Mouse (Mus musculus) C2C12 (cell line): ENCODE measurements at regions not wholly inside any gene's neighbourhood (a gene's known extent, or its start where the extent isn't known, plus 50 kb on each side); places are given as distances from the start of the nearest gene placed in this dataset.

Experiments
- CEBPB ChIP-seq: IDR thresholded peaks from one replicate; pipeline ENCODE4 v1.6.1; 2011; ENCODE audit warnings: low read depth, mild to moderate bottlenecking, control low read depth, moderate library complexity
- CTCF ChIP-seq: IDR thresholded peaks from one replicate; pipeline ENCODE4 v1.5.1; 2011; ENCODE audit not compliant: control insufficient read depth, insufficient read depth, insufficient read length
- MAX ChIP-seq: IDR thresholded peaks from one replicate; pipeline ENCODE4 v1.6.1; 2011; ENCODE audit warnings: mild to moderate bottlenecking, control low read depth
- USF1 ChIP-seq: IDR thresholded peaks from one replicate; pipeline ENCODE4 v1.6.1; 2011; ENCODE audit warnings: low read depth, mild to moderate bottlenecking, control low read depth, moderate library complexity

DNA sequence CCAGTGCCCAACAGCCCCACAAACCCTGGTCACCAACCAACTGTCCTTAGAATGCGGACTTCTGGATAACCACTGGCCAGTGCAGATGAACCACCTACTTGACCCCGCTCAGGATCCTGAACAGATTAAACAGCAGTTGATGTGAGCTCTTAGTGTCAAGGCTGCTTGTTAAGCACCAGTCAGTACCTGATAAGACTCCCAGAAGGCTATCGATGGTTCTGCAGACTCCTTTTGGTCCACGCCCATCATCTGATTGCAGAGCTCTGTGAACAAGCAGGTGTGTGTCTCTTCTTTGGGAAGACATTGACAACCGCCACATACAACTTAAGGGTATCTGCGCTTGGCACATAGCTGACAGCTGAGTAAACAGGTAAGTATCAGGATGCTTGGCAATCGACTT lies 348.0 kb downstream of the Sox9 start:
- TF ChIP-seq CTCF = no peak
- no peak for TF ChIP-seq USF1
- no peak for TF ChIP-seq CEBPB
- no peak for TF ChIP-seq MAX
